Mouse (Mus musculus): ENCODE results near the gene Ube2j1. TPM values are rescaled to one million over a fixed set of nuclear protein-coding genes. Genes with fewer than 3 reads are reported as not detected.

The Ube2j1 gene
- polyA plus RNA-seq, 1 experiment from 2014 or later: 50.5 TPM

GRCm38 (mm10) chr4:33030264-33031194, 687 bp upstream of the Ube2j1 start:
- Histone ChIP-seq H3K4me2 (peak overlapping the region; percentile 65), H3K4me1 (peaks cover 26% of the 10 kb centered on the region), H3K4me3 (replicated peaks) (peak overlapping the region; percentile 88), H3K9me3 (no peaks in the 10 kb centered on the region), H3K27ac (peak overlapping the region; percentile 97), H3K9ac (peak overlapping the region; percentile 93), H3K36me3 (replicated peaks) (peaks cover 4% of the 10 kb centered on the region; the same call in 1 of the 2 replicates), H3K27me3 (no peaks in the 10 kb centered on the region)
- WGBS: 1% methylated on average over 55 of the region's 55 CpGs
- peak; percentile 84 for ATAC-seq (ENCODE audit: low FRiP score)

GRCm38 (mm10) chr4:33032045-33032444, 829 bp downstream of the Ube2j1 start:
- no peak overlapping the region for H3K27ac ChIP-seq
- peak overlapping the region; percentile 88 for H3K4me3 ChIP-seq (replicated peaks)
- WGBS: 5% methylated on average over 4 of the region's 4 CpGs
- peaks cover 13% of the 10 kb centered on the region for H3K36me3 ChIP-seq (replicated peaks)
- H3K4me1 ChIP-seq: peaks cover 26% of the 10 kb centered on the region
- no peaks in the 10 kb centered on the region for H3K9me3 ChIP-seq
- peak overlapping the region; percentile 65 for H3K4me2 ChIP-seq
- H3K27me3 ChIP-seq: no peaks in the 10 kb centered on the region
- ATAC-seq (ENCODE audit: low FRiP score): no peak
- H3K9ac ChIP-seq: peak overlapping the region; percentile 93

- ATAC-seq (ENCODE audit: low FRiP score): no peak
- Histone ChIP-seq H3K27me3 (no peaks in the 10 kb centered on the region), H3K9ac (no peak overlapping the region), H3K9me3 (no peaks in the 10 kb centered on the region), H3K36me3 (replicated peaks) (peaks cover 18% of the 10 kb centered on the region), H3K4me1 (peaks cover 26% of the 10 kb centered on the region), H3K27ac (no peak overlapping the region), H3K4me3 (replicated peaks) (no peak overlapping the region), H3K4me2 (no peak overlapping the region)
- WGBS: 90% methylated on average over 6 of the region's 6 CpGs
Observed at GRCm38 (mm10) chr4:33033515-33033914, 2.3 kb downstream of the Ube2j1 start.

GRCm38 (mm10) chr4:33039826-33040225, 8.6 kb downstream of the Ube2j1 start:
- no peak for ATAC-seq (ENCODE audit: low FRiP score)
- H3K9me3 ChIP-seq: no peaks in the 10 kb centered on the region
- H3K36me3 ChIP-seq (replicated peaks): peaks cover 77% of the 10 kb centered on the region
- H3K27me3 ChIP-seq: no peaks in the 10 kb centered on the region
- H3K4me1 ChIP-seq: no peaks in the 10 kb centered on the region
- no peak overlapping the region for H3K4me3 ChIP-seq (replicated peaks)
- WGBS: 92% methylated on average over 4 of the region's 4 CpGs
- no peak overlapping the region for H3K9ac ChIP-seq
- no peak overlapping the region for H3K27ac ChIP-seq
- H3K4me2 ChIP-seq: no peak overlapping the region

DNA sequence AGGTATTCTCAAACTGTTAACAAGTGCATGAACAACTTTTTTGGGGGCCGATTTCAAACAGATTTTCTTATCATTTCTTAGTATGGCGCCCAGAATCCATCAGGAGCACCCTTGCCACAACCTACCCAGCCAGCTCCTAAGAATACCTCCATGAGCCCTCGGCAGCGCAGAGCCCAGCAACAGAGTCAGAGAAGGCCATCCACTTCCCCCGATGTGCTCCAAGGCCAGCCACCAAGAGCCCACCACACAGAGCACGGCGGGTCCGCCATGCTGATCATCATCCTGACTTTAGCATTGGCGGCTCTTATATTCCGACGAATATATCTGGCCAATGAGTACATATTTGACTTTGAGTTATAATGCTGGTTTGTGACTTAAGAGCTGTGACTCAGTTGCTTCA, 18.4 kb downstream of the Ube2j1 start:
- WGBS: 96% methylated on average over 11 of the region's 11 CpGs
- Histone ChIP-seq H3K36me3 (replicated peaks) (peaks cover 70% of the 10 kb centered on the region), H3K4me3 (replicated peaks) (no peak overlapping the region), H3K4me2 (no peak overlapping the region), H3K9ac (no peak overlapping the region), H3K4me1 (no peaks in the 10 kb centered on the region), H3K27me3 (no peaks in the 10 kb centered on the region), H3K9me3 (no peaks in the 10 kb centered on the region), H3K27ac (no peak overlapping the region)
- ATAC-seq (ENCODE audit: low FRiP score): no peak

DNA sequence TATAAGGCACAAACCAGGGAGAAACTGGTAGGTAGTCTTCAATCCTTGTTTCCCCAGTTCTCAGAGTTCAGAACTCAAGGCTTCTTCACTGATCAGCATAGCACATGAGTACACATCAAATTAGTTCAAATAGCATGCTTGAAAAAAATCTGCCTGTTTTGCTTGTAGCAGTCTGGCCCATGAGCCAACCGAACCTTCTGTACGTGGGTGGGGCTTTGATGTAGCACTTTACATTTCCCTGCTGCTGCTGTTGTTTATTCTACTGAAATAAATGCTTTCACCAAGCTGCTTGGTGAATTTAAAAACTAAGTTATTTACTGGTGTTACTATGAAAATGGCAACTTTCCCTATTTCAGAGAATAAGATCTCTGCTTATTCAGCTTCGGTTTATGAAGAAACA, 20.8 kb downstream of the Ube2j1 start:
- Histone ChIP-seq H3K4me3 (replicated peaks) (no peak overlapping the region), H3K27me3 (no peaks in the 10 kb centered on the region), H3K4me1 (no peaks in the 10 kb centered on the region), H3K9me3 (no peaks in the 10 kb centered on the region), H3K27ac (no peak overlapping the region), H3K9ac (no peak overlapping the region), H3K36me3 (replicated peaks) (peaks cover 48% of the 10 kb centered on the region), H3K4me2 (no peak overlapping the region)
- no peak for ATAC-seq (ENCODE audit: low FRiP score)
- WGBS: 98% methylated on average over 3 of the region's 3 CpGs

DNA sequence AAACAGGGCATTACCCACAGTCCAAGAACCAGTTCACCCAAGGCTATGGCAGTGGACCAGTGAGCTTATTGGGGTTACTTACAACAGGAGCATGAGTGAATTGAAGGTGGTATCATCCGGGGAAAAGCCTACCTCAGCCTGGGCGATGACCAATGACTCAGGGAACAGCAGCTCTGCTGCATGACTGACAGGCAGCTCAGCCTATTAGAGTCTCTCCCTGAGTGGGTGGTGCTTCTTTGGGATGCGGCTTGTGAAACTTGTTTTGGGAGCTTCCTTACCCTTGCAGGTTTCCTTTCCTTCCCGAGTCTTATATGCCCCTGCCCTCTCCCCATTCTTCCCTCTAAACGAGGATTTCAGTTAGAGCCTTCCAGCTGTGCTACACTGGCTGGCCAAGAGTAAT, 21.4 kb downstream of the Ube2j1 start:
- Histone ChIP-seq H3K9ac (no peak overlapping the region), H3K27me3 (no peaks in the 10 kb centered on the region), H3K4me3 (replicated peaks) (no peak overlapping the region), H3K36me3 (replicated peaks) (peaks cover 44% of the 10 kb centered on the region), H3K27ac (no peak overlapping the region), H3K4me1 (no peaks in the 10 kb centered on the region), H3K9me3 (no peaks in the 10 kb centered on the region), H3K4me2 (no peak overlapping the region)
- WGBS: 88% methylated on average over 5 of the region's 5 CpGs
- ATAC-seq (ENCODE audit: low FRiP score): no peak

DNA sequence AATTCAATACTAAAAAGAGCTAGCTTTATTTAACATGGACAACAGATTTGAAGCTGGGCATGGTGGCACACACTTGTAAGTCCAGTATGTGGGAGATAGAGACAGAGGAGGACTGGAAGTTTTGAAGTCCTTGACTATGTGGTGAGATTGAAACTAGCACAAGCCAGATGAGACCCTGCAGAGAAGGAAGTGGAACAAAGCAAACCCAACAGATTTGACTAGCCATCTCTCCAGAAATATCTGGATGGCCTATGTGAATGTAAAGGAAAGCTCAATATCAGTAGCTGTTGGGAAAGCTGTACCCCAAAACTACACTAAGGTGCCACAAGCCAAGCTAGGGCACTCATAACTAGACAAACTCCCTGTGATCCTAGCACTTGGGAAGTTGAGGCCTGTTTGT, 23.2 kb downstream of the Ube2j1 start:
- Histone ChIP-seq H3K27ac (no peak overlapping the region), H3K4me3 (replicated peaks) (no peak overlapping the region), H3K27me3 (no peaks in the 10 kb centered on the region), H3K9ac (no peak overlapping the region), H3K4me1 (no peaks in the 10 kb centered on the region), H3K4me2 (no peak overlapping the region), H3K36me3 (replicated peaks) (peaks cover 27% of the 10 kb centered on the region), H3K9me3 (no peaks in the 10 kb centered on the region)
- ATAC-seq (ENCODE audit: low FRiP score): no peak

- Histone ChIP-seq H3K9me3 (no peaks in the 10 kb centered on the region), H3K27ac (no peak overlapping the region), H3K4me3 (replicated peaks) (no peak overlapping the region), H3K9ac (no peak overlapping the region), H3K4me2 (no peak overlapping the region), H3K27me3 (no peaks in the 10 kb centered on the region), H3K4me1 (no peaks in the 10 kb centered on the region), H3K36me3 (replicated peaks) (peaks cover 13% of the 10 kb centered on the region)
- ATAC-seq (ENCODE audit: low FRiP score): no peak
- WGBS: 83% methylated on average over 1 of the region's 1 CpGs
Observed at GRCm38 (mm10) chr4:33056317-33056716, 25.1 kb downstream of the Ube2j1 start.

DNA sequence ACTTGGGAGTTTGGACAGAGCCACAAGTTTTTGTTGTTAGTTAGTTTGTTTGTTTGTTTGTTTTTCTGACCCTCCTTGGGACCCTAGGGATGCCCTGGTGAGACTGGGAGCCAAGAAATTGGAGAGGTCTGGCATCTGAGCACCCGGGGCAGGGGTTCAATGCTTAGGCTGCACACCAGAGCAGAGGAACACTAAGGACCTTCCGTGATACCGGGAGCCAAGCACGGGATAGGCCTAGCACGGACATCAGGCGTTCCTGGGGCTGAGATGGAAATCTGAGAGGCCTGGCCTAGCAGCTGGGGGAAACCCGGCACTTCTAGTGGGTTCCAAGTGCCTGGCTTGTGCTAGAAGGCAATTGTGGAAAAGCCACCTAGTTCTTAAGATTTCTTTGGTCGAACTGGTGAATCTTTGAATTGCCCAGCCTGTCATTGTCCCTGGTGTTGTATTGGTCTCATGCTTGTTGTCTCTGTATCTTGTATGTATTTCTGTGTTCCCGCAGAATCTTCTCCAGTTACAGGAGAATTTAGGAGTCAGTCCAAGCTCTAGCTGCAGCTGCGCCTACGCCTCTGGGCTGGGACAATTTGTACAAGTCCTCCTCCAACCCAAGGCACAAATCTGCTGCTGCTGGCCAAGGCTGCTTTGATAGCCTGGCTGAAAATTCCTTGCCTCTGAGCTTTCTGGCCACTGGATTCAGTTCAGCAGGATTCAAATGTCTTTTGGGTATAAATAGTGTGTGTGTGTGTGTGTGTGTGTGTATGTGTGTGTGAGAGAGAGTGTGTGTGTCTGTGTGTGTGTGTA, 26.9 kb downstream of the Ube2j1 start:
- 82% methylated on average over 11 of the region's 11 CpGs for WGBS
- no peak for ATAC-seq (ENCODE audit: low FRiP score)
- H3K27me3 ChIP-seq: no peaks in the 10 kb centered on the region

DNA sequence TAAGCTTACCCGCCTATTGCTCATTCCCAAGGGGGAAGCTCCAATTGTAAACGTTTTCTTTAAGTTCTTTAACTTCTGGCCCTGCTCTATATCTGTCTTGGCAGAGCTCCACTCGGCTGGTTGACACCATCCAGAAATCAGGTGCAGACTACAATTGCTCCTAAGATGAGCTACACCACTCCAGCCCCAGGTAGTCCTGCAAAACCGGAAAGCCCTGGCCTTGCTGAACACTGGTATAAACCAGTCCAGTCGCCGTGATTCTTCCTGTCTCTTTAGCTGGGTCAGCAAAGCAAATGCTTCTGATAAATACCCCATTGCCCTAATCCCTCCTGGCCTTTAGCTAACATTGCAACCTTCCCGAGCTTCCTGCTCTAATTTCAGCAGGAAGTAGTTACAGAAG, 29.9 kb downstream of the Ube2j1 start:
- Histone ChIP-seq H3K9ac (no peak overlapping the region), H3K27ac (no peak overlapping the region), H3K36me3 (replicated peaks) (no peaks in the 10 kb centered on the region), H3K27me3 (no peaks in the 10 kb centered on the region), H3K4me3 (replicated peaks) (no peak overlapping the region), H3K9me3 (no peaks in the 10 kb centered on the region), H3K4me2 (no peak overlapping the region), H3K4me1 (no peaks in the 10 kb centered on the region)
- ATAC-seq (ENCODE audit: low FRiP score): no peak
- WGBS: 68% methylated on average over 7 of the region's 7 CpGs

More for the DNA sequence above, 26.9 kb downstream of the Ube2j1 start:
- H3K9ac ChIP-seq: no peak overlapping the region
- H3K27ac ChIP-seq: no peak overlapping the region
- H3K4me3 ChIP-seq (replicated peaks): no peak overlapping the region
- no peaks in the 10 kb centered on the region for H3K36me3 ChIP-seq (replicated peaks)
- no peak overlapping the region for H3K4me2 ChIP-seq
- H3K9me3 ChIP-seq: no peaks in the 10 kb centered on the region
- no peaks in the 10 kb centered on the region for H3K4me1 ChIP-seq

DNA sequence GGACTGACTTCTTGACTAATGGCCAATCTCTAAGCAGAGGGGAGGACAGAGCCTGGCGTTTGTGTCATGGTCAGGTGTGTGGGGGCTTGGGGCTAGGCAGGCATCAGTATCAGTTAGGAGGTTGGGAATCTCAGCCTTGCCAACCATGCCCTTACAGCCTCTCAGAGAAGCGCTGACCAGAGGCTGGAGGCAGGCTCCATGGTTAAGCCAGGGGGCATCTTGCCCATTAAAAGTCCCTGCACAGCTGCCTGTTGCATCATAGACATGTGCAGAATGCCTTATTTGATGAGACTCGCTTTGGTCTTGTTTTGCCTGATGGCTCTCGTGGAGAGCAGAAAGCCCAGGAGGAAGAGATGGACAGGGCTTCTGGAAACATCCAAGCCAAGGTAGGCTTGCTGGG, 31.8 kb downstream of the Ube2j1 start, which contains the start of gene Gabrr2:
TSS of gene Gabrr2 (plus strand) at position 19 of the 400 bp plus-strand sequence.
- Histone ChIP-seq H3K4me2 (no peak within 1 kb of the TSS), H3K4me3 (replicated peaks) (no peak within 1 kb of the TSS), H3K9me3 (no peaks in the 10 kb centered on the region), H3K9ac (no peak within 1 kb of the TSS), H3K27ac (no peak within 1 kb of the TSS), H3K36me3 (replicated peaks) (no peaks in the 10 kb centered on the region), H3K27me3 (no peaks in the 10 kb centered on the region), H3K4me1 (peaks cover 5% of the 10 kb centered on the region; the same call in 1 of the 2 replicates)
- no peak for ATAC-seq (ENCODE audit: low FRiP score)
- WGBS: 88% methylated on average over 4 of the region's 4 CpGs
